Mouse (Mus musculus): Measurements from ENCODE around the gene Acot6. TPM values are rescaled to one million over a fixed set of nuclear protein-coding genes. Genes with fewer than 3 reads are reported as not detected.

The Acot6 gene
- polyA plus RNA-seq, 1 experiment from 2014 or later: 0.41 TPM

DNA sequence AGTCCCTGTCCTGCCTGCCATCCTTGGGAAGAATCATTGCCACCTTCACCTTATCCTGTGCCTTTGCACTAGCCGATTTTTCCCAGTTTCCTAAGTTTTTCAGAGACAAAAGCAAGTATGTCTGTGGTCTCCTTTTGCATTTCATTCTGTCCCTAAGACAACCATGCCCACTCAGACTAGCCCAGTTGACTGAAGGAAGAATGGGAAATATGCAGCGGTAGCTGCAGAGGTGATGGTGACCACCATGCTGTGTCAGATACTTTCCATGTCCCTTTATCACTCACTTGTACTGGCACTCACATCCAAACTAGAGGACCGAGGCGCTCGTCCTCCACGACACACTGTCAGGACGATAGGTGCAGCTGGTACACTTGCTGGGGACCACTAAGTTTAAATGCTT, 36.7 kb downstream of the Acot6 start:
- Histone ChIP-seq H3K4me2 (ENCODE audit: low read depth, low read length) (no peak overlapping the region), H3K4me3 (ENCODE audit: low read depth, low read length) (no peak overlapping the region), H3K36me3 (ENCODE audit: control insufficient read depth, insufficient read depth) (no peaks in the 10 kb centered on the region), H3K9ac (ENCODE audit: low read depth, low read length) (no peak overlapping the region), H3K27ac (ENCODE audit: low read length) (no peak overlapping the region), H3K27me3 (ENCODE audit: control insufficient read depth, insufficient read depth, low read depth, low read length) (no peaks in the 10 kb centered on the region), H3K9me3 (replicated peaks; ENCODE audit: control insufficient read depth, low read length) (no peaks in the 10 kb centered on the region), H3K4me1 (ENCODE audit: control insufficient read depth, low read depth, low read length) (no peaks in the 10 kb centered on the region)
- 85% methylated on average over 7 of the region's 7 CpGs for WGBS (ENCODE audit: insufficient replicate concordance)
- ATAC-seq (ENCODE audit: low read depth): no peak

DNA sequence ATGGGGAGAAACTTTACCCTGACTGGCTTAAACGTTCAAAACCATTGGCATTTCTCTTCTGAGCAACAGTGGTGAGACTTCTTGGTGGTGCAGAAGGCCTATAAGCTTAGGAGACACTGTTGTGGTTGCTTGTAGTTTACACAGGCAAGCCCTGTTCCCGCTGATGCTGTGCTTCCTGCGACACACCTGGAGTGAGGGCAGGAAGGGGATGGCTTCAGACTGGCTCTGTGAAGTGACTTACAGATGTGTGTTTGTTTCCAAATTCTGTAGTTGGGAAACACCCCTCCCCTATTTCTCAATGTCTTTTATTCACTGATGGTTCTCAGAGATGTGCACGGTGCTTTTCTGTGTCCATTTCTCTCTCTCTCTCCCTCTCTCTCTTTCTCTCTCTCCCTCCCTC, 39.7 kb downstream of the Acot6 start:
- Histone ChIP-seq H3K4me2 (ENCODE audit: low read depth, low read length) (no peak overlapping the region), H3K9ac (ENCODE audit: low read depth, low read length) (no peak overlapping the region), H3K36me3 (ENCODE audit: control insufficient read depth, insufficient read depth) (no peaks in the 10 kb centered on the region), H3K4me1 (ENCODE audit: control insufficient read depth, low read depth, low read length) (no peaks in the 10 kb centered on the region), H3K27ac (ENCODE audit: low read length) (no peak overlapping the region), H3K27me3 (ENCODE audit: control insufficient read depth, insufficient read depth, low read depth, low read length) (no peaks in the 10 kb centered on the region), H3K4me3 (ENCODE audit: low read depth, low read length) (no peak overlapping the region), H3K9me3 (replicated peaks; ENCODE audit: control insufficient read depth, low read length) (no peaks in the 10 kb centered on the region)
- ATAC-seq (ENCODE audit: low read depth): no peak
- whole genome bisulfite sequencing (ENCODE audit: insufficient replicate concordance): 60% methylated on average over 4 of the region's 4 CpGs

DNA sequence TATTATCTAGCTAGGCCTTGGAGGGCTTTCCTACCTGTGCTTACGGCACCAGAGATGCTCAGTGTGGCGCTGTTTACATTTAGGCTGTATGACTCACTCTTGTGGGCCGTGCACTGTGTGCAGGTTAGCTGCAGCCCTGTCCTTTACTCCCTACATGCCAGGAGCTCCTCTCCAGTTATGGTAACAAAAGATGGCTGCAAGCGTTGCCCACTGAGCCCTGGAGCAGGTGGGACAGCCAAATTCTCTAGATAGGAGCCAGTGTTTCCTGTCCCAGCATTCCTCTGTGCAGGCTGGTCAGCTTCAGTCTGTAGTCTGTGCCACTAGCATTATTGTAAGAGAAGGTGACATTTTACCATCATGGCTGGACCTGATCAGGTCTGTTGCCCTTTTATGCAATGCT, 40.8 kb downstream of the Acot6 start:
- Histone ChIP-seq H3K36me3 (ENCODE audit: control insufficient read depth, insufficient read depth) (no peaks in the 10 kb centered on the region), H3K27me3 (ENCODE audit: control insufficient read depth, insufficient read depth, low read depth, low read length) (no peaks in the 10 kb centered on the region), H3K4me2 (ENCODE audit: low read depth, low read length) (no peak overlapping the region), H3K4me1 (ENCODE audit: control insufficient read depth, low read depth, low read length) (no peaks in the 10 kb centered on the region), H3K4me3 (ENCODE audit: low read depth, low read length) (no peak overlapping the region), H3K9ac (ENCODE audit: low read depth, low read length) (no peak overlapping the region), H3K9me3 (replicated peaks; ENCODE audit: control insufficient read depth, low read length) (no peaks in the 10 kb centered on the region), H3K27ac (ENCODE audit: low read length) (no peak overlapping the region)
- WGBS (ENCODE audit: insufficient replicate concordance): 72% methylated on average over 4 of the region's 4 CpGs
- no peak for ATAC-seq (ENCODE audit: low read depth)

DNA sequence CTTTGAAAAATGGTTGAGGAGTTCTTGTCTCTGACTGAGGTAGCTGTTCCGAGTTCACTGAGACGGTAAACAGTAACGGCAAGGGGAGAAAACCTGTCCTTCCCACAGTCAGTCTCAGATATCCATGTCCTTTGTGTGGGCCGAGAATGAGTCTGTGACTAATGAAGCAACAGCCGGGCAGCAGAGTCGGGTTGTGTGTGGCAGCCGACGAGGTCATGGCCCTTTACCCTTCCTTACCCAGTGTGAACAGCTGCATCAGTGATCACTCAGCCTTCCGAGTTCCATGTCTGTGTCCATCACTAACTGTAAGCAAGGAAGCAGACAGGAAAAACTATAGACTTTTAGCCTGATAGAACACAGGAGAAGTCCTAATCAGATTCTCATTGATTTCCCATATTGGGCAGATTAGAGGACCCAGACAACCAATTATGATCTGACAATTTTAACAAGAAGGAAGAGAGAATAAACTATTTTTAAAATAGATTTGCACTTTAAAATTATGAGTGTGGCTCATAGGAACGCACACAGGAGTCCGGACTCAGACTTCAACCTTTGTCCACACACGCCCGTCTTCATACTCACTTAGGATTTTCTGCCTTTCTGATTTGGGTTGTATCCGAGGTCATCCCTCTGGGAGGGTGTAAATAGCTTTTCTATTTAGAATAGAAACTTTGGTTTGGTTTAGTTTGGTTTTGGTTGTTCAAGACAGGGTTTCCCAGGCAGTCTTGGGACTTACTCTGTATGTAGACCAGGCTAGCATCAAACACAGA, 42.0 kb downstream of the Acot6 start:
- Histone ChIP-seq H3K36me3 (ENCODE audit: control insufficient read depth, insufficient read depth) (no peaks in the 10 kb centered on the region), H3K4me2 (ENCODE audit: low read depth, low read length) (no peak overlapping the region)
- 75% methylated on average over 14 of the region's 14 CpGs for WGBS (ENCODE audit: insufficient replicate concordance)

DNA sequence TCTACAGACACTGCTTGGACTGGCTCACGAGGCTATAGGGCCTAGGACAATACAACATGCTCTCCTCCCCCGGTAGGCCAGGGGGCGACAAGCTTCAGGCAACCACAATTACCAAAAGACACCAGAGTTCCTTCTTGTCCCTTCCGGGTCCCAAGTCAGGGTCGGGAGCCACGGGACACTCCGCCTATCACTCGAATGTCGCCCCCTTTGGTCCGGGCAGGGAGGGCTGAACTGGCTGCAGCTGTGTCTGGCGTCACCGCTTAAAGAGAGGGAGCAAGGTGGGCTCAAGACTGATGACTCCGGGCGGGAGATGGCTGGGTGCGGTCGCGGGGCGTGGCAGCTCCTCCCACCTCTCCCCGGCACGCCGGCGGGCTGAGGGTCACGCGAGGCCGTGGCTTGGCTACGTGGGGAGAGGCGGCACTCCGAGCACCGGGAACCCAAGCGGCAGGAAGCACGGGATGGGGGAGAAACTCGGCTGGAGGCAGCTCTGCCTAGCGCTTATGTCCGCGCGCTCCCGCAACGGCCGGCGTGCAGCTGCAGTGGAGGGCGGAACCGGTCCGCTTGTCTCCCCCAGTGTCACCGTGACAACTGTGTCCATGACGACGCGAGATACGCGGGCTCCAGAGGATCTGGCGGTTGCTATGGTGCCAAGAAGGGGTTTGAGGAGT, 47.6 kb downstream of the Acot6 start, which contains the start of gene Pnma1:
TSS of gene Pnma1 (minus strand) at position 536 of the 668 bp plus-strand sequence.
- Histone ChIP-seq H3K4me2 (ENCODE audit: low read depth, low read length) (peak within 1 kb of the TSS; percentile 87), H3K4me1 (ENCODE audit: control insufficient read depth, low read depth, low read length) (peaks cover 55% of the 10 kb centered on the region), H3K4me3 (ENCODE audit: low read depth, low read length) (peak within 1 kb of the TSS; percentile 58), H3K27ac (ENCODE audit: low read length) (peak within 1 kb of the TSS; percentile 51), H3K27me3 (ENCODE audit: control insufficient read depth, insufficient read depth, low read depth, low read length) (no peaks in the 10 kb centered on the region), H3K36me3 (ENCODE audit: control insufficient read depth, insufficient read depth) (peaks cover 9% of the 10 kb centered on the region), H3K9ac (ENCODE audit: low read depth, low read length) (peak within 1 kb of the TSS; percentile 46), H3K9me3 (replicated peaks; ENCODE audit: control insufficient read depth, low read length) (no peaks in the 10 kb centered on the region)
- ATAC-seq (ENCODE audit: low read depth): peak; percentile 53
- 3% methylated on average over 50 of the region's 50 CpGs for WGBS (ENCODE audit: insufficient replicate concordance)

More for the DNA sequence above, 42.0 kb downstream of the Acot6 start:
- Histone ChIP-seq H3K27ac (ENCODE audit: low read length) (no peak overlapping the region), H3K4me1 (ENCODE audit: control insufficient read depth, low read depth, low read length) (peaks cover 1% of the 10 kb centered on the region), H3K9me3 (replicated peaks; ENCODE audit: control insufficient read depth, low read length) (no peaks in the 10 kb centered on the region), H3K9ac (ENCODE audit: low read depth, low read length) (no peak overlapping the region), H3K27me3 (ENCODE audit: control insufficient read depth, insufficient read depth, low read depth, low read length) (no peaks in the 10 kb centered on the region), H3K4me3 (ENCODE audit: low read depth, low read length) (no peak overlapping the region)
- ATAC-seq (ENCODE audit: low read depth): no peak

DNA sequence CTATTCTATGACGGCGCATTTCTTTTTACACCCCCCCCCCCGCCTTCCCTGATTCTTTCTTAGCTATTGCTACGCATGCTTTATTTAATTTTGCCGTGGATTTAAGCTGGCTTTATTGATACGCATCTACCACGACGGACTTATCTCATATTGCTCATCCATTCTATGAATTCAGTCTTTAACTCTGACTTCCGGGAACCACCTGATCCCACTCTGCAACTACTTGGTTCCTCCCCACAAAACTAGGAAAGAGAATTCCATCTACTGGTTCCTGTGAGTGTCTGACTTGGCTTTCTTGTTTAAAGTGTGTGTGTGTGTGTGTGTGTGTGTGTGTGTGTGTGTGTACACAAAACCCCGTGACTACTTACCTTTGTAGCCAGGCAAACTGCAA, 48.2 kb downstream of the Acot6 start:
- WGBS (ENCODE audit: insufficient replicate concordance): 20% methylated on average over 10 of the region's 10 CpGs
- Histone ChIP-seq H3K4me2 (ENCODE audit: low read depth, low read length) (peak overlapping the region; percentile 87), H3K9me3 (replicated peaks; ENCODE audit: control insufficient read depth, low read length) (no peaks in the 10 kb centered on the region), H3K36me3 (ENCODE audit: control insufficient read depth, insufficient read depth) (peaks cover 14% of the 10 kb centered on the region), H3K4me1 (ENCODE audit: control insufficient read depth, low read depth, low read length) (peaks cover 60% of the 10 kb centered on the region), H3K27me3 (ENCODE audit: control insufficient read depth, insufficient read depth, low read depth, low read length) (no peaks in the 10 kb centered on the region), H3K9ac (ENCODE audit: low read depth, low read length) (peak overlapping the region; percentile 46), H3K27ac (ENCODE audit: low read length) (peak overlapping the region; percentile 51), H3K4me3 (ENCODE audit: low read depth, low read length) (peak overlapping the region; percentile 58)
- no peak for ATAC-seq (ENCODE audit: low read depth)

DNA sequence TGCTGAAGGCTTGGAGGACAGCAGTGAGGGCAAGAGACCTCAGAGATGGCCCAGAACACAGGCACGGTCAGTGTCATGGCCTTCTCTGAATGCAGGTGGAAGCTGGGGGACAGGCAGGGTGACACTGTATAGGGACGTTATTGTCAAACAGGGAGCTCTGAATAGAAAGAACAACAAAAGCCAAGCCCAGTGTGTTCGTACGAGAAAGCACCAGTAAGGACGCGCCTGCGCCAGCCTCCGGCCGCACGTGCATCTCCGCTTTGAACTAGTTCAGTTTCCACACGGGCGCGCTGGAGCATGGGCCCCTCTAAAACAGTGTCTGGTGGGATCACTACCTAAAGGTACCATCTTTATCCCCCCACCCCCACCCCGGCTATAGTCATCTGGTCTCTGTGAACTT, 49.5 kb downstream of the Acot6 start:
- peak overlapping the region; percentile 66; the same call in 1 of the 2 replicates for H3K9ac ChIP-seq (ENCODE audit: low read depth, low read length)
- H3K4me2 ChIP-seq (ENCODE audit: low read depth, low read length): no peak overlapping the region
- no peak for ATAC-seq (ENCODE audit: low read depth)
- no peaks in the 10 kb centered on the region for H3K27me3 ChIP-seq (ENCODE audit: control insufficient read depth, insufficient read depth, low read depth, low read length)
- H3K27ac ChIP-seq (ENCODE audit: low read length): peak overlapping the region; percentile 88
- no peaks in the 10 kb centered on the region for H3K9me3 ChIP-seq (replicated peaks; ENCODE audit: control insufficient read depth, low read length)
- H3K36me3 ChIP-seq (ENCODE audit: control insufficient read depth, insufficient read depth): peaks cover 21% of the 10 kb centered on the region
- H3K4me3 ChIP-seq (ENCODE audit: low read depth, low read length): no peak overlapping the region
- WGBS (ENCODE audit: insufficient replicate concordance): 90% methylated on average over 15 of the region's 15 CpGs
- peaks cover 64% of the 10 kb centered on the region for H3K4me1 ChIP-seq (ENCODE audit: control insufficient read depth, low read depth, low read length)

DNA sequence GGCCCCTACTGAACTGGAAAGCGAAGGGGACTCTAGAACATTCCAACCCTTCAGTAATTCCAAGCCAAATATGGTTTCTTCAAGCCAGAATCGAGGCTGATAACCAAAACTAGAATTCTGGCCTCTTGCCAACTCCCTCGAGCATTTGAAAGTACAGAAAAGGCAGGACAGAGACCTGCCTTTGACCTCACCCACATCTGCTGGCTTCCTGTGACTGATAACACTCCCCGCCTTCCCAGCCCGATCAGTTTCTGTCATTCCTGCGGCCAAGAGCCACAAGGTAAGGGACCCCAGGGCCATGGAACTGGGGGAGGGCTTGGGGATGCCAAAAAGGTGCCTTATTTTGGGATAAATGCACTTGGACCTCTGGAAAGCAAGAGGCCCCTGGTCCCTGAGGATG, 50.5 kb downstream of the Acot6 start:
- WGBS (ENCODE audit: insufficient replicate concordance): 14% methylated on average over 6 of the region's 6 CpGs
- Histone ChIP-seq H3K4me3 (ENCODE audit: low read depth, low read length) (peak overlapping the region; percentile 62), H3K36me3 (ENCODE audit: control insufficient read depth, insufficient read depth) (peaks cover 28% of the 10 kb centered on the region), H3K4me1 (ENCODE audit: control insufficient read depth, low read depth, low read length) (peaks cover 64% of the 10 kb centered on the region), H3K9me3 (replicated peaks; ENCODE audit: control insufficient read depth, low read length) (no peaks in the 10 kb centered on the region), H3K9ac (ENCODE audit: low read depth, low read length) (peak overlapping the region; percentile 66), H3K27ac (ENCODE audit: low read length) (peak overlapping the region; percentile 88), H3K27me3 (ENCODE audit: control insufficient read depth, insufficient read depth, low read depth, low read length) (no peaks in the 10 kb centered on the region), H3K4me2 (ENCODE audit: low read depth, low read length) (peak overlapping the region; percentile 57)
- ATAC-seq (ENCODE audit: low read depth): peak; percentile 88

DNA sequence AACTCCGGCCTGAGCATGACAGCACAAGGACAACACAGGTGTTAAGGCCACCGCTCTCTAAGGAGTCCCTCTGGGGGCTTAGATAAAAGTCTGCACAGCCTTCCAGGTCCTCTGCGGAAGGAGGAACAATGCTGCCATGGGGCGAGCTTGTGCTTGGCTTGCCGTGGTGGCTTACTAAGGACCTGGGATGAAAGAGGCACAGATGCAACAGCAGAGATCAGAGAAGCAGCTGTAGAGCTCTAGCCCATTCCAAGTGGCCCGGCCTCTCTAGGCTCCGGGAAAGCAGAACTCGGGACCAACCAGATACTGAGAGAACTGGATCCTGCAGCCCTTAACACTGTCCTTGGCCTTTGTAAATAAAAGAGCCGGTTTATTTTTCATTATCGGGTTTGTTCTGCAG, 51.5 kb downstream of the Acot6 start:
- Histone ChIP-seq H3K4me2 (ENCODE audit: low read depth, low read length) (peak overlapping the region; percentile 57), H3K4me3 (ENCODE audit: low read depth, low read length) (peak overlapping the region; percentile 62), H3K9ac (ENCODE audit: low read depth, low read length) (peak overlapping the region; percentile 66), H3K9me3 (replicated peaks; ENCODE audit: control insufficient read depth, low read length) (no peaks in the 10 kb centered on the region), H3K36me3 (ENCODE audit: control insufficient read depth, insufficient read depth) (peaks cover 37% of the 10 kb centered on the region), H3K27me3 (ENCODE audit: control insufficient read depth, insufficient read depth, low read depth, low read length) (no peaks in the 10 kb centered on the region), H3K27ac (ENCODE audit: low read length) (peak overlapping the region; percentile 88), H3K4me1 (ENCODE audit: control insufficient read depth, low read depth, low read length) (peaks cover 64% of the 10 kb centered on the region)
- 65% methylated on average over 10 of the region's 10 CpGs for WGBS (ENCODE audit: insufficient replicate concordance)
- no peak for ATAC-seq (ENCODE audit: low read depth)
